Mouse (Mus musculus): Measurements from ENCODE around the gene Nabp1. TPM values are rescaled to one million over a fixed set of nuclear protein-coding genes. Genes with fewer than 3 reads are reported as not detected.

The Nabp1 gene
- total RNA-seq, 1 experiment = 64.9 TPM

DNA sequence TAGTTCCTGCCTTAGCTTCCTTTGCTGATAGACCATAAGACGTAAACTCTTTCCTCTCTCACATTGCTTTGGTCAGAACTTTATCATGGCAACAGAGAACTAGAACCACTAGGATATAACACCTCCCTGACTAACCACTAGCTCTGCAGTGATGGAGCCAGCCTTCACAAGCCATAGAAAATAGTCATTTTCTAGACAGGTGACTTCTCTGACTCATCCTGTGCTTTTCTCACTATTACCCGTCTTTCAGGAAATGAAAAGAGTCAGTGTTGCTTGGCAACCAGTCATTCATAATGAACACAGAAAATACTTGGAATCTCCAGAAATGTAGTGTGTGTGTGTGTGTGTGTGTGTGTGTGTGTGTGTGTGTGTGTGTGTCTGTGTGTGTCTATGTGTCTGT is 29.4 kb downstream of the Nabp1 start:
- Histone ChIP-seq H3K4me3 (ENCODE audit: insufficient read depth in 1 of 2, low read depth in 1 of 2, low read length in 2 of 2, poor library complexity in 1 of 2, severe bottlenecking in 1 of 2) (no peak overlapping the region), H3K9me3 (ENCODE audit: control insufficient read depth, insufficient read depth, low read depth, low read length) (no peaks in the 10 kb centered on the region), H3K36me3 (ENCODE audit: control insufficient read depth, insufficient read depth, low read length, poor library complexity, severe bottlenecking) (no peaks in the 10 kb centered on the region), H3K27ac (ENCODE audit: insufficient read depth, low read depth, low read length, poor library complexity, severe bottlenecking) (no peak overlapping the region), H3K4me1 (ENCODE audit: control insufficient read depth in 2 of 2, insufficient read depth in 2 of 2, low read length in 2 of 2, poor library complexity in 1 of 2) (no peaks in the 10 kb centered on the region), H3K9ac (ENCODE audit: insufficient read depth, low read depth, low read length, poor library complexity, severe bottlenecking) (no peak overlapping the region)
- in situ Hi-C loops (cut with MboI; ENCODE audit: low sequenced_read_pairs in 2 of 2, unreplicated experiment in 2 of 2) = no loop called here
- no peak for TF ChIP-seq ZNF384 (IDR thresholded peaks at IDR 0.05; ENCODE audit: low read depth, low read length)
- no peak for TF ChIP-seq ZC3H11A (IDR thresholded peaks at IDR 0.05; ENCODE audit: borderline replicate concordance, low read depth, low read length)
- no peak for TF ChIP-seq CHD2 (IDR thresholded peaks at IDR 0.05; ENCODE audit: low read depth, low read length)
- TF ChIP-seq HCFC1 (IDR thresholded peaks at IDR 0.05; ENCODE audit: borderline replicate concordance, insufficient read depth, low read length) = no peak
- TF ChIP-seq MAFK (IDR thresholded peaks at IDR 0.05; ENCODE audit: insufficient read depth, low read depth, low read length) = no peak
- no peak for DNase-seq (ENCODE audit: low read depth, low spot score)

DNA sequence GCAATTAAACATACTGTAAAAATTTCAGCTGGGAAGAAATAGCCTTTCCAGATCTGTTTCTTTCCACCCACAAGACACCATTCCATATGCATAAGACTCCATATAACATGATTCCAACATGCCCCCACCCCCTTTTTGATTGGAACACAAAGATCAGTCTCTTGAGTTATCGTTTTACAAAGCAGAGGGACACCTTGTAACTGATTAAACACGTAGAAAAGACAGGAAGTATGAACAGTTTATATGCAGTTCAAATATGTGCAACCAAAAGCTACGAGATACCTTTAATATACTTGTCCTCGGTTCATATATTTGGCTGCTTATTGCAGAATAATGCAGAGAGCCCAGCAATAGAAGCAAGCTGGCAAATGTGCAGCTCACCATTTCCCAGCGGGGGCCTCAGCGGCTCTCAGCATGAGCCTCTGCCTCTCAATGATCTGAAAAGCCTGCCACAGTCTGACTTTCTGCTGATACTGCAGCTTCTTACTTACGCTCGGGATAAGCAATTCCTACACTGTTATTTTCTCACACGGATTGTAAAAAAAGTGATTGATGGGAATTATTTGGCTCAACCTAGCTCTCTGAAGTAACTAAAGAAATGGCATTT is 32.3 kb downstream of the Nabp1 start:
- Histone ChIP-seq H3K9me3 (ENCODE audit: control insufficient read depth, insufficient read depth, low read depth, low read length) (no peaks in the 10 kb centered on the region), H3K4me3 (ENCODE audit: insufficient read depth in 1 of 2, low read depth in 1 of 2, low read length in 2 of 2, poor library complexity in 1 of 2, severe bottlenecking in 1 of 2) (no peak overlapping the region), H3K36me3 (ENCODE audit: control insufficient read depth, insufficient read depth, low read length, poor library complexity, severe bottlenecking) (no peaks in the 10 kb centered on the region), H3K9ac (ENCODE audit: insufficient read depth, low read depth, low read length, poor library complexity, severe bottlenecking) (no peak overlapping the region), H3K27ac (ENCODE audit: insufficient read depth, low read depth, low read length, poor library complexity, severe bottlenecking) (no peak overlapping the region), H3K4me1 (ENCODE audit: control insufficient read depth in 2 of 2, insufficient read depth in 2 of 2, low read length in 2 of 2, poor library complexity in 1 of 2) (no peaks in the 10 kb centered on the region)
- no peak for TF ChIP-seq HCFC1 (IDR thresholded peaks at IDR 0.05; ENCODE audit: borderline replicate concordance, insufficient read depth, low read length)
- TF ChIP-seq ZNF384 (IDR thresholded peaks at IDR 0.05; ENCODE audit: low read depth, low read length) = no peak
- TF ChIP-seq CHD2 (IDR thresholded peaks at IDR 0.05; ENCODE audit: low read depth, low read length) = no peak
- no peak for TF ChIP-seq ZC3H11A (IDR thresholded peaks at IDR 0.05; ENCODE audit: borderline replicate concordance, low read depth, low read length)
- TF ChIP-seq MAFK (IDR thresholded peaks at IDR 0.05; ENCODE audit: insufficient read depth, low read depth, low read length) = no peak
- no peak for DNase-seq (ENCODE audit: low read depth, low spot score)
- in situ Hi-C loops (cut with MboI; ENCODE audit: low sequenced_read_pairs in 2 of 2, unreplicated experiment in 2 of 2) = no loop called here

- H3K36me3 ChIP-seq (ENCODE audit: control insufficient read depth, insufficient read depth, low read length, poor library complexity, severe bottlenecking) = no peaks in the 10 kb centered on the region
- no peak overlapping the region for H3K27ac ChIP-seq (ENCODE audit: insufficient read depth, low read depth, low read length, poor library complexity, severe bottlenecking)
- H3K9ac ChIP-seq (ENCODE audit: insufficient read depth, low read depth, low read length, poor library complexity, severe bottlenecking) = no peak overlapping the region
- TF ChIP-seq MAFK (IDR thresholded peaks at IDR 0.05; ENCODE audit: insufficient read depth, low read depth, low read length) (no peak), ZNF384 (IDR thresholded peaks at IDR 0.05; ENCODE audit: low read depth, low read length) (no peak), CHD2 (IDR thresholded peaks at IDR 0.05; ENCODE audit: low read depth, low read length) (no peak)
- no peak overlapping the region for H3K4me3 ChIP-seq (ENCODE audit: insufficient read depth in 1 of 2, low read depth in 1 of 2, low read length in 2 of 2, poor library complexity in 1 of 2, severe bottlenecking in 1 of 2)
- no peaks in the 10 kb centered on the region for H3K4me1 ChIP-seq (ENCODE audit: control insufficient read depth in 2 of 2, insufficient read depth in 2 of 2, low read length in 2 of 2, poor library complexity in 1 of 2)
- in situ Hi-C loops (cut with MboI; ENCODE audit: low sequenced_read_pairs in 2 of 2, unreplicated experiment in 2 of 2) = no loop called here
- H3K9me3 ChIP-seq (ENCODE audit: control insufficient read depth, insufficient read depth, low read depth, low read length) = no peaks in the 10 kb centered on the region
- DNase-seq (ENCODE audit: low read depth, low spot score) = no peak
These were observed 32.9 kb downstream of the Nabp1 start for GRCm38 (mm10) chr1:51445161-51445853.

- Histone ChIP-seq H3K9me3 (ENCODE audit: control insufficient read depth, insufficient read depth, low read depth, low read length) (no peaks in the 10 kb centered on the region), H3K36me3 (ENCODE audit: control insufficient read depth, insufficient read depth, low read length, poor library complexity, severe bottlenecking) (no peaks in the 10 kb centered on the region), H3K4me3 (ENCODE audit: insufficient read depth in 1 of 2, low read depth in 1 of 2, low read length in 2 of 2, poor library complexity in 1 of 2, severe bottlenecking in 1 of 2) (no peak overlapping the region), H3K4me1 (ENCODE audit: control insufficient read depth in 2 of 2, insufficient read depth in 2 of 2, low read length in 2 of 2, poor library complexity in 1 of 2) (no peaks in the 10 kb centered on the region), H3K9ac (ENCODE audit: insufficient read depth, low read depth, low read length, poor library complexity, severe bottlenecking) (no peak overlapping the region), H3K27ac (ENCODE audit: insufficient read depth, low read depth, low read length, poor library complexity, severe bottlenecking) (no peak overlapping the region)
- in situ Hi-C loops (cut with MboI; ENCODE audit: low sequenced_read_pairs in 2 of 2, unreplicated experiment in 2 of 2) = no loop called here
- no peak for TF ChIP-seq HCFC1 (IDR thresholded peaks at IDR 0.05; ENCODE audit: borderline replicate concordance, insufficient read depth, low read length)
- no peak for TF ChIP-seq ZC3H11A (IDR thresholded peaks at IDR 0.05; ENCODE audit: borderline replicate concordance, low read depth, low read length)
- no peak for TF ChIP-seq ZNF384 (IDR thresholded peaks at IDR 0.05; ENCODE audit: low read depth, low read length)
- TF ChIP-seq MAFK (IDR thresholded peaks at IDR 0.05; ENCODE audit: insufficient read depth, low read depth, low read length) = no peak
- no peak for TF ChIP-seq CHD2 (IDR thresholded peaks at IDR 0.05; ENCODE audit: low read depth, low read length)
- DNase-seq (ENCODE audit: low read depth, low spot score) = no peak
These were observed 48.5 kb downstream of the Nabp1 start for GRCm38 (mm10) chr1:51429775-51430174.

All from ES-E14 (cell line).